Mouse (Mus musculus) heart, postnatal 14 days (tissue): ENCODE measurements at regions not wholly inside any gene's neighbourhood (a gene's known extent, or its start where the extent isn't known, plus 50 kb on each side); places are given as distances from the start of the nearest gene placed in this dataset.
A peak's percentile ranks its signal among the peaks of the same experiment; 100 is the strongest.

Source experiments
- DNase-seq, 2 experiments: peaks; one replicate each; pipeline ENCODE4 v3.0.0; 2021 to 2022
- intact Hi-C: fragments of 180-260 bp; cut with DNase I; formaldehyde crosslinking; loops from one replicate; pipeline ENCODE4 v1.15.1; 2025

- DNase-seq, result no peak
Observed at GRCm38 (mm10) chr6:59556668-59557310, 130.7 kb upstream of the Gprin3 start.

DNA sequence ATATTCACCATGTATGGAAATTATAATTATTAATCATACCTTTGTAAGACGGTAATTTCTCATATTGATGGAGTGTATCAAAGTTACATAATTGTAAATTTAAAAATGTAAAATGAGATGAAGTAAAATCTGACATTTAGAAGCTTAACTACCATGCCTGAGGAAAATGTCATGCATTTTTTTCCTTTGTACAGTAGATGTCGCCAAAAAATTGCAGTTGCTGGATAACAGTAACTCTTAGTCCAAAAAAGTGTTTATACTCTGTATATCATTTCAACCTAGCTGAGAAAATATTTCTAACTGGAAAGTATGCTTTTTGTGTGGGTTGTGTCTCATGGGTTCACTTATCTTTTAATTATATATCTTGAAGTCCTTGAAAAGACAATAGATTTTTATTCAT is 110.9 kb upstream of the Gprin3 start:
- DNase-seq, result no peak
- intact Hi-C loops, result no loop called here

More at GRCm38 (mm10) chr6:59556668-59557310, 130.7 kb upstream of the Gprin3 start:
- intact Hi-C loops, result no loop called here

- intact Hi-C loops, result no loop called here
- no peak for DNase-seq
Observed at GRCm38 (mm10) chr6:59524940-59525265, 98.8 kb upstream of the Gprin3 start.

DNA sequence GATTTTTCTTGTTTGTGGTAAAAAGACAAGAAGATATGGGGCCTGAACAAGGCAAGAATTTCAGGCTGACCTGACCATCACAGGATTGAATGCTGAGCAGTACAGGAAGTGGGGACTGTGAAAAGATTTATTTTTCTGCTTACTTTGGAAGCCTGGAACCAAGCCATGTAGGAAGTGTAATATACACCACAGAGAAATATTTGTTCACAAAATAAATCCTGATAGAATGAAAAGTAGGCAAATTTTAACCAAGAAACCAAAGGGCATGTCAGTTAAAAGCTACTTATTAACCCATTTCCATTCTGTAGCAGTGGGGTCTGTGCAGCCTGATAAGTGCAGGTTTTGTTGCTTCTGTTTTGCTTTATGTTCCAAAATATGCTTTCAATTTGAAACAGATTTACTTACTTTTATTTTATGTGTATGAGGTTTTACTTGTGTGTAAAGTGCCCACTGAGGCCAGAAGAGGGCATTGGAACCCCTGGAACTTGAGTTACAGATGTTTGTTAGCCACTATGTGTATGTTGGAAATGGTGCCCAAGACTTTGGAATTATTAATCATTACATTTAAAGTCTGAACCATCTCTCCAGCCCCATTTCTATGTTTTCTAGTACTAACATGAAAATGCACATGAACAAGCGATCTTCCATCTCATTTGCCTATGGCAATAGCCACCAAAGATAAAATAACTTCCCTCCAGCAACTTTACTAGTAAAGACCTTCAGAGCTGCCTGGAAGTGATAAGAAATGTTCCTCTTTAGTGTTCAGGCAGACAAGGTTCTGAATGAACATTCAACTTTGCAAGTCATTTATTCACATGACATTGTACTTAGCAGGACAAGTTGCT is 98.2 kb upstream of the Gprin3 start:
- no peak for DNase-seq
- intact Hi-C loops, result no loop called here

DNA sequence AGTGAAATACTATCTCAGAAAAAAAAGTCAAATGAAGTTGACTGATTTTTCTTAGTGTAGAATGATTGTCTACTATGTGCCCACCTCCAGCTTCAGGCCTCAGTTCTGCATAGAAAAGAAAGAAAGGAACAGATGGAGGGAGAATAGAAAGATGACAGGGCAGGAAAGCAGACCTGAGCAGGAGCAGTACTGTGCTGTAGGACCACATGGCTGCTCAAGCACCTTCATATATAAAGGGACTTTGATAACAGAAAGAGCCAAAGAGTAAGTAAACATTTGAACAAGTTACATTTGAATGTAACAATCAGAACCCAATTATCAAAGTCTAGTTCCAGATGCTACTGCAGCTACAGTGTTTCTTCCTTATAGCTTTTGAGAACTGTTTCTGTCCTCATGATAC is 96.9 kb upstream of the Gprin3 start:
- intact Hi-C loops, result no loop called here
- no peak for DNase-seq

- intact Hi-C loops, result no loop called here
- no peak for DNase-seq
Observed at GRCm38 (mm10) chr6:59500818-59501217, 74.7 kb upstream of the Gprin3 start.

DNA sequence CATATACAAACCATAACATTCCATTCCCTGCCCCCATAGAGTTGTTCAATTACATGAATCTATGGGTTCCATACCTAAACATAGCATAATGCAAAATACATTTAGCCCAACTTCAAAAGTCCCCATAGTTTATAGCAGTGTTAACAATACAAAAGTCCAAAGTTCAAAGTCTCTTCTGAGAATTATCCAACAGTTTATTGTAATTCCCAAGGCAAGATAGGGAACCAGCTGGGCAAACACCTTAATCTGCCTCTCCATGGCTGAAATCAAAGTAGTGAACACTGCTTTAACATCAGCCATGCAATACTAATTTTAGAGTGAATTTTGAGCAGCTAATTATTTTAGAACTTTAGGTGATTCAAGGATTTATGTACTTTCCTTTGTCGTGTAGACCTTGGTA is 72.7 kb upstream of the Gprin3 start:
- intact Hi-C loops, result no loop called here
- no peak for DNase-seq

- intact Hi-C loops, result no loop called here
Observed at GRCm38 (mm10) chr6:59498079-59498478, 72.0 kb upstream of the Gprin3 start.

GRCm38 (mm10) chr6:59489001-59489575 is 63.0 kb upstream of the Gprin3 start:
- DNase-seq, result no peak
- intact Hi-C loops, result no loop called here

More at GRCm38 (mm10) chr6:59498079-59498478, 72.0 kb upstream of the Gprin3 start:
- peak; percentile 49 to 60 for DNase-seq

GRCm38 (mm10) chr6:59488386-59488785 is 62.3 kb upstream of the Gprin3 start:
- intact Hi-C loops, result no loop called here
- no peak for DNase-seq

DNA sequence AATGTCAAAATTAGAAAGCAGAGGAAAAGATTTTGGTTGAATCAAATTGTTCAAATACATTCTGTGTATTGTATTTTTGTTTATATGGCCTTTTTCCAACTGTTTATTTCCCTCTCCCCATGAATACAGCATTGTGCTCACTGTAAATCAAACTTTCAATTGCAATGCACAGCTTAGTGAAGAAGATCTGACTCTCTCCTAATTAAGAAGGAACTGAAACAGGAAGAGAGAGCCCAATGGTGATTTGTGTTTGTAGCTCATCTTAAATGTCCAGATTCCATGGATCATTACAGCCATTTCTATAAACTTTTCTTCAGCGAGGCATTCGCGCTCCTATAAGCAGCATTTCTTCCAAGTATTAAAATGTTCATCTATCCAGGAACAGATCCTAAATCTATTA is 57.9 kb upstream of the Gprin3 start:
- no peak for DNase-seq
- intact Hi-C loops, result loop anchor here (2.0 kb wide), 1 partner anchor 235 kb away; no protein-coding TSS in a partner anchor

- intact Hi-C loops, result no loop called here
- DNase-seq, result peak; percentile 27 to 55
Observed at GRCm38 (mm10) chr6:59483587-59483986, 57.5 kb upstream of the Gprin3 start.
